Mouse (Mus musculus) kidney, postnatal 14 days (tissue): Measurements from ENCODE around the gene Cmtm6.

Experiments
- DNase-seq: peaks from one replicate; pipeline ENCODE4 v3.0.0; 2022; ENCODE audit warnings: mixed read lengths

The Cmtm6 gene

DNA sequence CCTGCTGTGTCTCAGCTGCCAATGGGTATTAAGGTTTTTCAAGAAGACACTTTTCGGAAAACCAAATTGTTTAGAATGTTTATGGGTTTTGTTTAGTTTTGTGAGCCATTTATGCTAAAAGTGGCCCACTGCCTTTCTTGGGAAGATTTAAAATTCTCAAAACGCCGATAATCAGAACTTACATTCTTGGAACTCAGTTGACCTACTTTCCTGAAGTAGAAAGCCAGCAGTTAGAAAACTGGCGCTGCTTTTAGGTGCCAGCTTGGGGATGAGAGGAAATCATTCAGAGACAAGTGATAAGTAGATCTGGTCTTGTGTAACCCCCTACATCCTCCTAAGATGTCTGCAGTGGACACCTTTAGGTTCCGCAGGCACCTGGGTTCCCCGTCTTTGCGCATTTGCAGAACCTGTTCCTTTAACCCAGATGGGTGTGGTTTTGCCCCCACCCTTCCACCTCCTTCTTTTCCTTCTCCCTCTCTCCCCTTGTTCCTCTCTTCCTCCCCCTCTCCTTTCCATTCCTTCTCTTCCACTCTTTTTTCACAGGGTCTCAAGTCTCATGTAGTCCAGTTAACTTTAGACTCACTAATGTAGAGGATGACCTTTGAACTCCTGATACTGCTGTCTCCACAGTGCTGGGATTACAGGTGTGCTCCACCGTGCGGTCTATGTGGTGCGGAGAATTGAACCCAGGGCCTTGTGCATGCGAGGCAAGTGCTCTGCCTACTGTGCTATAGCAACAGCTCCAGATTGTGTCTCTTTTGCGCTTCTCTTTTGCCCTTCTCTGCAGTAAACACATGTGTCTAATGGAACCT, 1.2 kb downstream of the Cmtm6 start:
- DNase-seq, result no peak

DNA sequence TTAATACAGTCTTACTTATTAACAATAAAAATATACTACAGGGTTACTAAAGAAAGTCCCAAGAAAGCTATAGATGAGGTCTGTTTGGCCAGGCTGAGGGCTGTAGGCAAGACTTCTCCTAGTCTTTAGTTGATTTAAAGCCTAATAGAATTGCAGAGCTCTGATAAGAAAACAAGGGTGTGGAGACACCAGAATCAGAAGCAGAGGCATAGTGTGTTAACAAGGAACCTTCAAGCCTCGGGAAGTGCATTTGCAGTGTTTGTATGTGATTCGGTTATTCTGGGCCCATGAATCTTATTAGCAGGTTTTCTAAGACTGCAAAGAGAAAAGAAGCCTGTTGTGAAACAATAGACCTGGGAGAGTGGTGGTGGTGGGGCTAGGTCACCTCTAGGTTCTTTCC, 2.3 kb downstream of the Cmtm6 start:
- DNase-seq, result no peak

DNA sequence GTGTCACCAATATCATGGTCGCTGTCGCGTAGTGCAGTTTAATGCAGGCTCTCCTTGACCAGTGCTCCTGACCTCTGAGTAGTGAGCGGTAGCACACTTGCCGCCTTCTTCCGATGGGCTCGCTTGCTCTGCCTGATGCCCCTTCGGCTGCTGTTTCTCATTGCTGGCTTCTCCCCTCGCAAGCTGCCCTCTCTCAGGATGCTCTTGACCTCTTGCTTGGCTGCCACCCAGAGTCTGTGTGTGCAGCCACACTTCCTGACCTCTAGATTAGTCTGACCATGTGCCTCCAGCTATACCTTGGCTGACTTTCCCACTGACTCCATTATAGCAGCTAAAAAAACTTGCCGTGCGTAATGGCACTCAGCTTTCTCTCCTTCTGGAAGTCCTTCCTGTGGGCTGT, 5.5 kb downstream of the Cmtm6 start:
- peak; percentile 69 for DNase-seq

DNA sequence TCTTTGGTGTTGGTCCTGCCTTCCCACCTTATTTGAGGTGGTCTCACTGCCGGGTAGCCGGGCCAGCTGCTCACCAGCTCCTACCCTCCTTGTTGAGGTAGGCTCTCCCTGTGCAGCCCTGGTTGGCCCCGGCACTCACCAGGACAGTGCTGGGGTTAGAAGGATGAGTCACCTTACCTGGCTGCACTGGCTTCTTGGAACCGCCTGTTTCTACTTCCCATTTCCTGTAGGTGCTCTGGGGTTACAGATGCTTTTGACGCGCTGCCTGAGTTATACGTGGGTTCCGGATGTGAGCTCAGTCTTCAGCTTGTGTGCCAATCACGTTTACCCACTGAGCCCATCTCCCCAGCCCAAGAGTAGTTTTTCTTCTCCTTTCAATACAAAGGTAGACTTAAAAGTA, 9.4 kb downstream of the Cmtm6 start:
- no peak for DNase-seq

DNA sequence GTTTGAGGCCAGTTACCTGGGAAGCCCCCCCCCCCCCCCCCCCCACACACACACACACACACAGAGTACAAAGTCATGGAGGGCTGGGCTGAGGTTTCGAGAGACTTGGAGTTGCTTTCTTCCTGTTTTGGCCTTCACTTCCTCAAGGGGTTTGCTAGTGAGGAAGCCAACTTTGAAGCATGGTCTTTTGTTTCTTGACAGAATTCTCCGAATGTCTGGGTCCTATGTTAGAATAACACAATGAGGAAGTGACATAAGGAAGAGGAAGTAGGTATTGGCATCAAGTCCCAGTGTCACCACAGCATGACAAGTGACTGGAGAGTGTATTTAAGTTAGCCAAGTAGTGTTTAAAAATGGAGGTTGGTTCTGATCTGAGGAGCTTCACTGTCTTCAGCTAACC, 11.8 kb downstream of the Cmtm6 start:
- DNase-seq, result no peak

DNA sequence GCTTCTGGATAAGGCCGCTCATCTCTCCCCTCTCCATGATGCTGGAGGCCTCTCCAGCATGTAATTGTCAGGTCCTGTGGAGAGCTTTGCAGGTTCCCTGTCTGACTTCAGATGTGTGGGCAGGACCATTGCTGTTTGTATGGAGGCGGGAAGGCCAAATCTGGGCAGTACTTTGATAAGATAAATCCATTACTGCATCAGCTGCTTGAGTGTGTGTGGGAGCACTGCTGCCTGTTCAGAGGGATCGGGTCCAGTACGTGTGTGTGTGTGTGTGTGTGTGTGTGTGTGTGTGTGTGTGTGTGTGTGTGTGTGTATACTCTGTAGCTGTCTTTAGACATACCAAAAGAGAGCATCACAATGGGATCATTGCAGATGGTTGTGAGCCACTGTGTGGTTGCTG, 14.2 kb downstream of the Cmtm6 start:
- no peak for DNase-seq

DNA sequence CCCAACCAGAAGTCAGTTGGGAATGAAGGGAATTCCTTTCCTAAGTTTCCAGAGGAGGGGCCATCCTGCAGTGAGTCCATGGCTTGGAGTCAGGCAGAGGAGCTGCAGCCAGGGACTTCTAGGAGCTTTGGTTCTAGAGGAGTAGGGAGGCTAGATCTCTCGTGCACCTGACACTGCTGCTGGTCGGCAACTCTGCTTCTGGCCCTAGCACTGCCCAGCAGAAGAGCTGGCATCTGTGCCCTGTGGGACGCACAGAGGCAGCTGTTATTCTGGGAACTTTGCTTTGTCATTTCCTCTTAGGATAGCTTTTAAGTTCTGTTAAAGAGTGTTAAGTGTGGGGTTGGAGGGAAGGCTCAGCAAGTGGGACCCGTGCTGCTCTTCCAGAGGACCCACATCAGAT, 14.7 kb downstream of the Cmtm6 start:
- DNase-seq, result no peak

DNA sequence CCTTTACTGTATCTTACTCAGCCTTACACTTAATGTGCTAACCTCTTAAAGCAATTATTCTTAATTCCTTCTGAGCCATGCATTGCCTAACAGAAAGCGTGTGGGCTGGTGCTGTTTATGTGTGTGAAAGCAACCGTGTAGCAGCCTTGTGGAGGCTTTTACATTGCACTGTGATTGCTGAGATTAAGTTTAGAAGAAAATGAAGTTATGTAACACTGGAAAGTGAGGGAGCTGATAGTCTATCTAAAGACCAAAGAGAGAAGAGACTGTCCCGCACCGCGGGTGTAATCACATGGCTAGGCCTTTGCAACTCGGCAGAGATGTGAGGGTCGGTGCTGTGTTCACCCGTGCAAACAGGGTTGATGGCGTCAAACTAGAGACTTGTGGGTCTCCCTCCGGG, 16.1 kb downstream of the Cmtm6 start:
- no peak for DNase-seq

DNA sequence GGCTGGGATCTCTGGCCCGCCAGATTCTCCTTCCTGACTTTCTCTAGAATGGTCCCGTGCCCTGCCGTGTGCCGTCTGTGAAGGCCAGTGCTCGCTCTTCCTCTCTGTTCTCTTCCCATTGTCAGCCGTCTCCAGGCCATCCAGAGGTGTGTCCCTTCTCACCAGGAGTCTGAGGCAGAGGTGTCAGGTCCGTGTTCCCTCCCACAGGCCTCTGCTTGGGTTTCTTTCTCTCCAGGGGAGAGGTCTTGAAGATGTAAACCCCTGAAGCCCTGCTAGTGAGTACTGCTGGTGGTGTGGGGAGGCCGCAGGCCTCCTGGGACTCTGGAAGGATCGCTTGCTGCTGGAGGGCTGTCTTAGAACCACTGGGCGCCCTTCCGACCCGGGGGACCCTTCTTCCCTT, 16.6 kb downstream of the Cmtm6 start:
- no peak for DNase-seq

DNA sequence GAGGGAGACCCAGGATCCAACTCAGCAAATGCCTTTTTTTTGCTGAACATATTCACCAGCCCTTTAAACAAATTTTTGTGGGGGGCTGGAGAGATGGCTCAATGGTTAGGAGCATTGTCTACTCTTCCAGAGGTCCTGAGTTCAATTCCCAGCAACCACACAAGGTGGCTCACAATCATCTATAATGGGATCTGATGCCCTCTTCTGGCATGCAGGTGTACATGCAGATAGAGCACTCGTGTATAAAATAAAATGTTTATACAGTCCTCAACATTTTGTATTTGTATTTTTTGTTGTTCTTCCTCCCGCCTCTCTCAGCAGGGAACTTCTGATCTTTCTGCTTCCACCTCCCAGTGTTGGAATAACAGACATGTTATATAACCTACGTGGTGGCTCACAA, 20.7 kb downstream of the Cmtm6 start:
- DNase-seq, result no peak

DNA sequence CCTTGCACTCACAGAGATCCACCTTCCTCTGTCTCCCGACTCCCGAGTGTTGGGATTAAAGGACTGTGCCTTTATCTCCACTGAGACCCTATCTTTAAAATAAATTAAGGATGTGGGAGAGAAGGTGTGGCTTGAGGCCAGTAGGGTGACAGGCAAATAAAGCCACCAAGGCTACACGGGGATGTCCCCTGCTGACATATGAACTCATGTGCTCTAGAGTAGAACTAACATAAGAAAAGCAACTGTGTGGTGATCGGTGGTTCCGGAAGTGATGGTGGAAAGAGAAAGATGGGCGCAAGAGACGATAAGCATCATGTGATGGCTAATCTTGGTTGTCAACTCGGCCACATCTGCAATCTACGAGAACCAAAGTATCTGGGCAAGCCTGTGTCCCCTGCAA, 21.4 kb downstream of the Cmtm6 start:
- no peak for DNase-seq

DNA sequence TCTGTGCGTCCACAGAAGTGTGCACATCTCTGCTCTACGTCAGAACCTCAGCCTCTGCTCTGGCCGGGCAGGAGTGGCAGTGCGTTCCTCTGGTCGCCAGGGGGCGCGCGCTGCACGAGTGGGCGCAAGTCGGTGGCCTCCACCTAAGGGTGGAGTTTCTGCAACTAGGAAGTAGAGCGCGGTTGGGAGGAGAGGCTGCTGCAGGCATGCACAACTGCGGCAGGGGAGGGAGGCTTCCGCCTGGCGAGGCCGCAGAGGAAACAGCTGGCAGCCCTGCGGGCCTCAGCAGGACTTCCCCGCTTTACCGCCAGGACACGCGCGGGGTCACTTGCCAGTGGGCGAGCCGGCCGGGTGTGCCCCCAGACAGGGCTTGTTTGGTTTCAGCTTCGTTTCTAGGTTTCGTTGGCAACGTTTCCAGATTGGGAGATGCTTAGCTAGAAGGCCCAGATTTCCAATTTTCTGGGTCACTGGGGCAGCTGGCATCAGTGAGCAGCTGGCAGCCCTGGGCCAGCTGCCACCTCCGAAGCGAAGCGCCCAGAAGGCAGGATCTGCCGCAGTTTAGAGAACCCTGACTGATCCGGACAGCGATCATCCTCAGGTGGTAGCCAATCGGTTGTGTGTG, 22.1 kb downstream of the Cmtm6 start:
- DNase-seq, result peak; percentile 94

DNA sequence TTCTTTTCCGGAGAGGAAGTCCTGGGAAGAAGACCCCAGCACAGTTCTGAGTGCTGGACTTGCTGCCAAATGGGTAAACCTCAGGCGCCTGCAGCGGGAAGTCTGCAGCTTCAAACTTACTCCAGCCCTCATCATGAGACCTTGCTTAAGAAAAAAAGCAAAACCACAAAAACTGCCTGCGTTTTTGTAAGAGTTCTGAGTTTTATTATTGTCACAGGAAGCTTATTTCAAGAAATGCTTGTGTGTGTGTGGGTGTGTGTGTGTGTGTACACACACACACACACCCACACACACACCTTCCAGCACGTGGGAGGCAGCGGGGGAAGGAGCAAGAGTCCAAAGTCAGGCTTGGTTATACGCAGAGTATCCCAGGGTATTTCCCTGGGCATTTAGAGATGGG, 27.4 kb downstream of the Cmtm6 start:
- DNase-seq, result no peak

DNA sequence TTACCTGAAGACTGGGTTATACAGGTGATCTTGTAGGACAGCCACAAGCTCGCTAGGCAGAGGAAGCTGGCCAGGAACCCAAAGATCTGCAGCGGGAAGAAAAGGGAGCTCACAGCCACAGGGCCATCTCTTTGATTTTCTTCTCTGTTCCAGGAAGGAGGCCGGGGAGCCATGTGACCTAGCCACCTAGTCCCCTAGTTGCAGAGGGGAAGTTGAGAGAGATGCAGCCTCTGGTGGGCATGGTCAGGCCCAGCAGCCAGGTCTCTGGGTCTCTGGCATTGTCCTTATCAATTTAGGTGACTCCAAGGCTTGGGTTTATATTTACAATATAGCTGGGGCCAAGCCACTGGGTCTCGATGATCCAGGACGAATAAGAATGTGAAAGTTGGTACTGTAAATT, 27.9 kb downstream of the Cmtm6 start:
- DNase-seq, result no peak

DNA sequence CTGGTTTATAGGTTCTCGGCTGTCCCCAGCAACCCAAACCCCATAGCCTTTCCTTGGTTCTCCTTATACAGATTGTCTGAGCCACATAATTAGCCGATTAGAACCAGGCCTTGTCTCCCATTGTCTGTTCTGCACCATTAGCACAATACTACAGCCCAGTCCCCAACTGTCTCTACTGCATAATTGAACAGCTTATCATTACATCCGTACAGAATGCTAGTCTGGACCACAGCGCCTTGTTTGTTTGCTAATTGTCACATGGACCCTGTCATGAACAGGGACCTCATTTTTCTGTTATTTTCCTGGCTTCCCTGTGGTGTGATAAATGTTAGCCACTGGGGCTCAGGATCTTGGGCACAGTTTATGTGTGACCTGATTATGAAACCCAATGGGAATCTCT, 29.0 kb downstream of the Cmtm6 start:
- DNase-seq, result no peak

DNA sequence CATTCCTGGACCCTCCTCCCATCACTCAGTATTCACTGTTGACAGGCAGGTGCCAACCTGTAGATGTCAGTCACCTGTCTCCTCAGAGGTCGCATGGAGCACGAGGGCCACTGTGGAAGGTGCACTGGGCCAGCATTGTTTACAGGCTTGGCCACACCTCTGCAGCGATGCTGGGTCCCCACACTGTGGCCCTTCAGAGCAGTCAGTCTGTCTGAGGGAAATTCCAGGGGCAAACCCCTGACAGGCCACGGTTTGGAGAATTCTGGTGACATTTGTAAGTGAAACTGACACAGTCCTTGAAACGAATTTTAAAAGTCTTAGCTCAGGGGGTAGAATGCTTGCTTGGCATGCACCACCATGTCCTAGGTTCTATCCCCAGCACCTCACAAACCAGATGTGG, 29.4 kb downstream of the Cmtm6 start:
- DNase-seq, result no peak

DNA sequence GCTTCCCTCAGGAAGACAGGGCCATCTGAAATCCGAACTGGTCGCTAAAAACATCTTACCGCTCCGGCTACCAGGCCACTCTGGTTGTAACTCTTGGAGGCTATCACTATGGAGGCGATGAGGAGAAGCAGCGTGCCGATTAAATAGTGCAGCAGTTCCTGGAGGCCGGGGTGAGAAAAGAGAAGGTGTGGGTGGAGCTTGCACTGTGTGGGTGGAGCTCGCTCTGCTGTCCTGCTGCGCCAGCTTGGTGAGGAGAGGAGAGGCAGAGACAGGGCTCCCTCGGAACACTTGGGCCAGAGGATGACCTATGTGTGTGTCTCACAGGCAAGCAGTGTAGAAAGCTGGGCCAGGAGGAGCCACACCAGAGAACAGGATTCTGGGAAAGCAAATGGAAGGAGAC, 30.9 kb downstream of the Cmtm6 start:
- DNase-seq, result no peak

DNA sequence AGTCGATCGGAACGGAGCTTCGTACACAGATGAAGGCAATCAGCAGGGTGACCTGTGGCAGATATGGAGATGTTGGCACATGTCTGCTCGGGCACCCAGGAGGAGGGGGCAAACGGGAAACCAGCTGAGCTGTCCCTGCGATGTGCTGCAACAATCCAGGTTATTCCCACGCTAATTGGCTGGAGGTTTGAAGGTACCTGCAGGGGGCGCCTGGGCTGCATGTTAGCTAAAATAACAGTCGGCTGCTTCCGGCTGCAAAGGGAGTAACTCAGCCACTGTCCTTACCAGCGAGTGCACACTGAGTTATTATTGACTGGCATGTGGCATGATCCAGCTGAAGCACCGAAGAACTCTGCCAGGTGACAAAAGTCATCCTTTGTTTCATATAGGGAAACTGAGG, 32.4 kb downstream of the Cmtm6 start:
- peak; percentile 44 for DNase-seq

DNA sequence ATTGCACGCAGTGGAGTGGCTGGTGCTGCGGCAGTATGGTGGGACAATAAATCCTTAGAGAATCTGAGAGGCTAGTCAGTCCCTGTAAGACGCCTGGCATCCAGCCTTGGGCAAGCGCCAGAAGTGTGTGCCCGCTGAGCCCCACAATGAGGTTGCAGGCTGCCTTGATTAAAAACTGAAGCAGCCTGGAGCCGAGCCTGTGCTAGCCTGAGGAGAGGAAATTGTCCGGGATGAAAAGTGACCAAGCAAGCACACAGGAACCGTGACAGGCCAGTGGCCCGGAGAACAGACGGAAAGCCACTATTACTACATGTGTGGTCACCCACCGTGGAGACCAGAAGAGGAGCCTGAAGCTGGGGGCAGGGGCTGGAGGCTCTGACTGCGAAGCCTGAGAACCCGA, 36.1 kb downstream of the Cmtm6 start:
- peak; percentile 47 for DNase-seq

DNA sequence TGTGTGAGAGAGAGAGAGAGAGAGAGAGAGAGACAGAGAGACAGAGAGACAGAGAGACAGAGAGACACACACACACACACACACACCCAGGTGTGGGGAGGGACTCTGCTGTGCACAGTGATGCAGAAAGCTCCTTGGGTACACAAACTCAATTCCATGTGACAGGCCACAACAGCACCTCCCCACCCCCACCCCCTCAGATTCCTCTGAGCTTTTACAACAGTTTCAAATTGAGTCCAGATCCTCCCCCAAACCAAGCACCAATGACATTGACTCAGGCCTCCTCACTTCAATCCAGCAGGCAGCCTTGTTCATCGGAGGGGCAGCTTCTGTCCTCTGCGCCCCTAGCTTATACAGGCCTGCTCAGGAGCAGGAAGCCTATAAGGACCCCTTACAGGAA, 36.6 kb downstream of the Cmtm6 start:
- DNase-seq, result no peak

DNA sequence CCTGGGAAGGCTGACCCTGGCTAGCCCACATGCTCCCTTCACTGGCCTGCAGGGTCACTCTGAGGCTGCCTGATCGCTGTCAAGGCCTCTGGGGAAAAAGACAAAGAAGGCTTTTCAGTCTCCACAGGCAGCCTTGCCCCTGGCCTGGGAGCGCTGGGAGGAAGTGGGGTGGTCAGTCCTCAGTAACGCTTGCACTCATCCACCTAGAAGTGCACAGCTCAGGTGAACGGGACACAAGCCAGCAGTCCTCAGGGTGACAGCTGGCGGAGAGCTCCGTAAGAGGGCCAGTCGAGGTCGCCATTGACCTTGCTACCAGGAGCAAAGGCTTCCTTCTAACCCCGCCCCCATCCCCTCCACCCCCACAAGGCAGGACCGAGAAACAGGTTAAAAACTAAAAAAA, 37.1 kb downstream of the Cmtm6 start:
- no peak for DNase-seq

DNA sequence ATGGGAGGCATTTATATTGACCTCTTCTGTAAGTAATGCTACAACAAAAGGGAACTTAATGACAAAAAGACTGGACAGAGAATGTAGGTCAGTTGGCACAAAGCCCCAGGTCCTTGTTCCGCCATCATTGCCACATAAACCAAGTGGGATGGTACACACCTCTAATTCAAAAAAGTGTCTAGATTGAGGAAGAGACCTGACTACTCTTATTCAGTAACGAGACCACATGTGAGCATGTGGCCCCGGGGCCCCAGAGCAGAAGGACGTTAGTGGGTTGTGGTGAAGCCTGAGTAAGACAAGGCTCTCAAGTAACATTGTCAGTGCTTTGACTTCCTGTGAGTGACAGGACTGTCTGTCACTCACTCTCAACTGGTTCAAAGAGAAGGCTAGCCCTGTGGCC, 39.3 kb downstream of the Cmtm6 start:
- DNase-seq, result no peak

DNA sequence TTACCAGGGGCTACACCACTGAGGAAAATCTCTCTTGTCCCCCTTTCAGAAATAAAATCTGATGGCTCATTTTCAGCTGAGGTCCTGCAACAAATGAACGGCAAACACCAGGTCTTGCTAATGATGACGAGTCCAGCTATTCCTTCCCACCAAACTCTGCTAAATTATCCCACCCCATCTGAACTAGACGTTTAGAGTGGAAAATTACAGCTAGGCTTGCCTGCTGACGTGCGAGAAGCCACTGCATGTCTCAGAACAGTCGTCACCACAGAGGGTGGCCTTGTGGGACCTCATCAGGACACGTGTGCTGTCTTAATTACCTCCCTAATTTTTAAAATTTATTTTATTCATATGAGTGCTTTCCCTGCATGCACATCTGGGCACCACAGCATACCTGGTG, 40.6 kb downstream of the Cmtm6 start:
- DNase-seq, result no peak

DNA sequence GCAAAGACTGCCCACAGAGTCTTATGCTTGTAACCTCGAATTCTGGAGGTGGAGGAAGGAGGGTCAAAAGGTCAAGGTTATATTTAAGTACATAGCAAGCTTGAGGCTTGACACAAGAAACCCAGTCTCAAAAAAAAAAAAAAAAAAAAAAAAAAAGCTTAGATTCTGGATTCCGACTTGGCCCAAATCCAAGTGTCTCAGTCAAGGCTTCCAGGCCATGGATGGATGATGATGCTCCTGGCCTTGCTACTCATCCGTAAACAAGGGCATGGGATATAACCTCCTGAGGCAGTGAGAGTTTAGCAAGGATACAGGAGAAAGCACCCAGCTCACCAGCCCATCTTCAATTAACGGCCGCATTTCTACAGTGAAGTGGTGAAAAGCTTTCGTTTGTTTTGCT, 43.7 kb downstream of the Cmtm6 start:
- DNase-seq, result no peak

DNA sequence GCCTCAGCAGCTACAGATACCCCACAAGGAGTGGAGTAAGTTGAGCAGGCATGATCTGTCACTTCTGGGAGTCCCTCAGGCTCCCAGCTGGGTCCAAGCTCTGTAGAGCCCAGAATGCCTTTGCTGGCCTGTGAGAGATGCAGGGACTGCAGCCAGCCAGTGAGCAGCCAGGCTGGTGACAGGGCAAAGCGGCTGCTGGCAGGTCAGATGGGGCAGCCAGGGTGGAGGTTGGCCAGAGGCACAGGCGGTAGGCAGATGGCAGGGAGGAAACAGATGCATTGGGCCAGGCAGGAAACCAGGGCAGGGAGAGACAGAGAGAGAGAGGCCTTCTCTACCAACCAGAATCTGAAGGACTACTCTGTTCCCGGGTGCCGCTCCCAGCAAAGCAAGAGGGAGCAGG, 44.4 kb downstream of the Cmtm6 start:
- no peak for DNase-seq
